Mouse (Mus musculus): Measurements from ENCODE around the gene Trmt10b. TPM values are rescaled to one million over a fixed set of nuclear protein-coding genes. Genes with fewer than 3 reads are reported as not detected.

Trmt10b gene
- total RNA-seq, 1 experiment from 2014 or later: 23.7 TPM

DNA sequence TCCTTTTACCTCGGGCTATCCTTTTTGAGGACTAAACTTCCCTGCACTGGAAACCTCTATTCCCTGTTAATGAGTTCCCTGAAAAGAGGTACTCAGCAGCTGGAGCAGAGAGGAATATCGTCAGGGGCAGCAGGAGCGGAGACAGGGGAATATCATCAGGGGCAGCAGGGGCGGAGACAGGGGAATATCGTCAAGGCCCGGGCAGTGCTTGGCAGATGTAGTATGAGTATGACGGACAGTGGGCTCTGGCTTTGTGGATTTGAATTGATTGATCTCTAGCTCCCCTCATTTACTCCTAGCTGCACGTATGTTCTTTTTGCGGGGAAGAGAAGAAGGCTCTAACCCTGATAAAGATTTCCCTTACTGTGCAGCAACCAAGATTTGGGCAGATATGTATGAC, 44.3 kb downstream of the Trmt10b start:
- no peak for ATAC-seq (replicated peaks; ENCODE audit: low read depth, poor library complexity, severe bottlenecking)

DNA sequence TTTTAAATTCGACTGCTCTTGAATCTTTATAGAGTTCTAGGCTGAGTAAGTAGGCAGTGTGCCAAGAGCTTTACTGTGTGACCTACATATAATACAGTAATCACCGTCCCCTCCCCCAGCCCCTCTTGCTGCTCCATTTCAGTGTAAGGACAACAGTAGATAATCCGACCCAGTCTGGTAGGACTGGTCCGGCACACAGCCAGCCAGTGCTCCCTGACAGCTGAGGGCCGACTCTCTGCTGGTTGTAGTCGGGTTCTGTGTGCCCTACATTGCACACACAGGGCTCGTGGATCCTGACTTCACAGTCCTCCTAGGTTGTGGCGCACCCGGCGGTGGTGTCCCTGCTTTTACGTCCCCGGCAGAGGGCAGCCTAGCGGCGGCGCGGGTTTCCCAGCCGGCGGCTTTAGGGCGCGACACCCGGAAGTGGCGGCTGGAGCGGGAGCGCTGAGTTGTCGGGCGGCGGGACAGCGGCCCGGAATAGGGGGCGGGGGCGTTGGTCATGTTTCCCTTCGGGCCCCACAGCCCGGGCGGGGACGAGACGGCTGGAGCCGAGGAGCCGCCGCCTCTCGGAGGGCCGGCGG, 44.8 kb downstream of the Trmt10b start, which contains the start of gene Dcaf10:
Dcaf10 (plus strand) TSS at position 433 of the 581 bp plus-strand sequence.
- ATAC-seq (replicated peaks; ENCODE audit: low read depth, poor library complexity, severe bottlenecking): peak; percentile 96

DNA sequence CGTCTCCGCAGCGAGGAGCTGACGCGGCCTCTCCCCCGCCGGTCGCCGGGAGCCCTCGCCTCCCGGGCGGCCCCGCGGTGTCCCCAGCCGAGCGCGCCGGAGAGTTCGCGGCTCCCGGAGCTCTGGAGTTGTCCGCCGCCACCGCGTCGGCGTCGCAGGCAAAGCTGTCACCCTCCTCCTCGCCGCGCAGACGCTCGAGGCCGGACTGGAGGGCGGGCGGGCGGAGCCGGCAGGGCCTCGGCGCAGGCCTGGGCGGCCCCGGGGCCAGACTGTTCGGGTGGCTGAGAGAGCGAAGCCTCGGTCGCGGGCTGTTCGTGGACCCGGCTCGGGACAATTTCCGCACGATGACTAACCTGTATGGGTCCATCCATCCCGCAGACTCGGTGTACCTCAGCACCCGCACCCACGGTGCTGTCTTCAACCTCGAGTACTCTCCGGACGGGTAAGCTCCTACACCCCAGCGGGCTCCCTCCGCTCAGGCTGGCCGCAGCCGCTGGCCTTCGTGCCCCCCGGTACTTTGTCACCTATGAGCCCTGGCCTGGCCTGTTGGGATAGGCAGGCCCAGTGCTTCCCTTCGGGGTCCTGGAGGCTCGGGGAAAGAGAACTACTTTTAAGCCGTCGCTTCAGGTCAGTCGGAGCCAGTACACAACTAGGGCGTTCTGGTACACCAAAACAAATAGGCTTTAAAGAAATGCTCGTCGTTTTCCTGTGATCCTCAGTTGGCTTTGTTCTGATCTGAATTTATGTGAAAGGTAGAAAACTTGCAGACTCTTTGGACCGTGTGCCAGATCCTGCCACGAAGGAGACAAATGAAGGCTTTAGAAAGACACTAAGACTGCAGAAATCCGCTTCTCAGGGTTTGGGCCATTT, 45.6 kb downstream of the Trmt10b start, which contains the start of gene Exosc3:
Exosc3 (minus strand) TSS at position 447 of the 870 bp plus-strand sequence.
- ATAC-seq (replicated peaks; ENCODE audit: low read depth, poor library complexity, severe bottlenecking): peak; percentile 31

DNA sequence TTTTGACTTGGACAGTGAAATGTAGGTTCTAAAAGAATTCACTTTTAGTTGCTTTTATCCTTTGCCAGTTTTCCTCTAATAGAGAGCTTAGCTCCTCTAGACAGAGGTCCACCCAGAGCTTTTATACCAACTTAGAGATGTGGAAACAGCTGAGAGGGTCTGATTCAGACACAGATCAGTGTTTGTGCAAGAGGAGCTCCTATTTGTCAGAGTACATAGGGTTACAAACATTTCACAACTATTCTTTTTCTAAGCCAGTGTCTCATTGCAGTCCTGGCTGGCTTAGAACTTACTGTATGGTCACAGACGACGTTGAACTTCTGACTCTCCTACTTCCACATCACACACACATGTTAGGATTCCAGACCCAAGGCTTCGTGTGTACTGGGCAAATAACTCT, 59.7 kb downstream of the Trmt10b start:
- no peak for ATAC-seq (replicated peaks; ENCODE audit: low read depth, poor library complexity, severe bottlenecking)

Other genes starting within 250 kb of the Trmt10b start
- gene Fbxo10, start 212.5 kb upstream of the Trmt10b start, total RNA-seq (2017): 4.2 and 6.9 TPM in 2 replicates
- gene Tomm5, start 189.0 kb upstream of the Trmt10b start, total RNA-seq (2017): 228 and 259 TPM in 2 replicates
- not detected in 2 replicates for gene Frmpd1, start 112.3 kb upstream of the Trmt10b start, total RNA-seq (2017)
- gene Dcaf10, start 45.0 kb downstream of the Trmt10b start, total RNA-seq (2017): 9.7 and 12.0 TPM in 2 replicates
- gene Exosc3, start 45.6 kb downstream of the Trmt10b start, total RNA-seq (2017): 179 and 214 TPM in 2 replicates
- 34.7 and 47.1 TPM in 2 replicates for gene Slc25a51, start 111.6 kb downstream of the Trmt10b start, total RNA-seq (2017)
- 0.64 and 3.8 TPM in 2 replicates for gene Shb, start 235.3 kb downstream of the Trmt10b start, total RNA-seq (2017)

Data from common myeloid progenitor, adult 5-6 weeks (primary cell).